Mouse (Mus musculus) adipose tissue, adult 10 weeks (tissue): Measurements from ENCODE around the gene Inpp5a. TPM values are rescaled to one million over a fixed set of nuclear protein-coding genes. Genes with fewer than 3 reads are reported as not detected.

Experiments used
- polyA plus RNA-seq: library from polyadenylated mRNA; stranded (reverse); fragments of 350-450 nt; fragmentation: Illumina TruSeq; extraction: RNeasy Lipid Tissue Mini Kit (QIAGEN cat#74804); gene quantifications from one replicate; pipeline ENCODE4 v1.2.3, GENCODE M21; 2014; ENCODE audit warnings: low read depth, low replicate concordance

Gene Inpp5a
- 31.5 TPM for polyA plus RNA-seq

GRCm38 (mm10) chr7:139388670-139389212 is at the start of gene Inpp5a:
TSS of gene Inpp5a (plus strand) at chr7:139389109.

GRCm38 (mm10) chr7:139582595-139582994 is 193.7 kb downstream of the Inpp5a start, which contains the start of gene Nkx6-2:
TSS of gene Nkx6-2 (minus strand) at chr7:139582797.

Other genes with a start within 250 kb of the Inpp5a start
- 25.5 TPM for gene Lrrc27, start 176.1 kb upstream of the Inpp5a start, polyA plus RNA-seq
- 6.8 TPM for gene Stk32c, start 175.8 kb upstream of the Inpp5a start, polyA plus RNA-seq
- 17.9 TPM for gene Pwwp2b, start 140.6 kb upstream of the Inpp5a start, polyA plus RNA-seq
- gene Nkx6-2, start 193.7 kb downstream of the Inpp5a start, polyA plus RNA-seq, result 0.16 TPM